ENCODE assay signal across 8 mouse cellular contexts in genomic region chr5:144988340-144989060, GRCm38 (mm10). TPM values are rescaled to one million over a fixed set of nuclear protein-coding genes. Genes with fewer than 3 reads are reported as not detected.
DNase-seq lines count a peak whose midpoint lies in the region; ATAC-seq lines count a peak whose summit lies in the region.

No protein-coding gene starts in this region.

- no peak overlapping the region for H3K9ac ChIP-seq in liver, embryonic 13.5 days
- no peak overlapping the region for H3K9ac ChIP-seq in liver, embryonic 11.5 days (ENCODE audit: low read depth, low read length)
- H3K9ac ChIP-seq in hindbrain, embryonic 16.5 days (ENCODE audit: low read depth, low read length): no peak overlapping the region
- no peak overlapping the region for H3K9ac ChIP-seq in midbrain, embryonic 12.5 days (replicated peaks)

- WGBS in liver, embryonic 13.5 days (ENCODE audit: insufficient replicate concordance): 31% methylated on average over 9 of the region's 9 CpGs
- WGBS in liver, embryonic 11.5 days: 40% methylated on average over 9 of the region's 9 CpGs
- WGBS in hindbrain, embryonic 16.5 days: 51% methylated on average over 9 of the region's 9 CpGs
- 52% methylated on average over 9 of the region's 9 CpGs for WGBS in midbrain, embryonic 12.5 days

- H3K36me3 ChIP-seq in liver, embryonic 13.5 days: no peaks in the 10 kb centered on the region
- H3K36me3 ChIP-seq in liver, embryonic 11.5 days (ENCODE audit: control insufficient read depth, insufficient read depth, low read length): no peaks in the 10 kb centered on the region
- H3K36me3 ChIP-seq in hindbrain, embryonic 16.5 days (ENCODE audit: control insufficient read depth, insufficient read depth, low read length): no peaks in the 10 kb centered on the region
- H3K36me3 ChIP-seq in midbrain, embryonic 12.5 days: no peaks in the 10 kb centered on the region

- H3K9me3 ChIP-seq in liver, embryonic 13.5 days (replicated peaks): no peaks in the 10 kb centered on the region; the same call in 1 of the 2 replicates
- no peaks in the 10 kb centered on the region for H3K9me3 ChIP-seq in liver, embryonic 11.5 days (ENCODE audit: control insufficient read depth, low read length)
- no peaks in the 10 kb centered on the region for H3K9me3 ChIP-seq in hindbrain, embryonic 16.5 days (ENCODE audit: control insufficient read depth, low read length)
- H3K9me3 ChIP-seq in midbrain, embryonic 12.5 days: peaks cover 6% of the 10 kb centered on the region; the same call in 1 of the 2 replicates

- H3K4me1 ChIP-seq in liver, embryonic 13.5 days (replicated peaks): no peaks in the 10 kb centered on the region
- H3K4me1 ChIP-seq in liver, embryonic 11.5 days (replicated peaks; ENCODE audit: control insufficient read depth, insufficient read depth, low read length): no peaks in the 10 kb centered on the region
- no peaks in the 10 kb centered on the region for H3K4me1 ChIP-seq in hindbrain, embryonic 16.5 days (ENCODE audit: control insufficient read depth, insufficient read depth, low read depth, low read length)
- no peaks in the 10 kb centered on the region for H3K4me1 ChIP-seq in midbrain, embryonic 12.5 days

- 0 out of 2 replicates have a peak, but pooled peaks have one; percentile 41 for ATAC-seq in liver, embryonic 13.5 days (ENCODE audit: low read depth)
- no peak; the same call in 1 of the 2 replicates for ATAC-seq in liver, embryonic 11.5 days (replicated peaks; ENCODE audit: low FRiP score)
- peak; percentile 80 for ATAC-seq in hindbrain, embryonic 16.5 days
- 0 out of 2 replicates have a peak, but pooled peaks have one; percentile 38 for ATAC-seq in midbrain, embryonic 12.5 days (ENCODE audit: low FRiP score, low read depth)

- no peak overlapping the region for H3K4me3 ChIP-seq in liver, embryonic 13.5 days (replicated peaks)
- no peak overlapping the region for H3K4me3 ChIP-seq in liver, embryonic 11.5 days (ENCODE audit: low read depth, low read length)
- H3K4me3 ChIP-seq in hindbrain, embryonic 16.5 days (ENCODE audit: low read length): no peak overlapping the region
- H3K4me3 ChIP-seq in midbrain, embryonic 12.5 days: no peak overlapping the region

- no peak overlapping the region for H3K4me2 ChIP-seq in liver, embryonic 13.5 days
- no peak overlapping the region for H3K4me2 ChIP-seq in liver, embryonic 11.5 days
- H3K4me2 ChIP-seq in hindbrain, embryonic 16.5 days (ENCODE audit: low read length): no peak overlapping the region
- H3K4me2 ChIP-seq in midbrain, embryonic 12.5 days (replicated peaks): no peak overlapping the region

- no peak for DNase-seq in liver, embryonic 13.5 days
- DNase-seq in liver, embryonic 11.5 days (ENCODE audit: low spot score): no peak
- DNase-seq in adrenal gland, postnatal 14 days: peak; percentile 46
- DNase-seq in fibroblast of lung, adult 2 months (ENCODE audit: low read depth): peak; percentile 74
- DNase-seq in layer of hippocampus, postnatal 36 days: peak; percentile 26 to 48
- peak; percentile 14 to 26 for DNase-seq in urinary bladder, postnatal 36 days (ENCODE audit: low spot score in 2 of 2)

- H3K27me3 ChIP-seq in liver, embryonic 13.5 days: no peaks in the 10 kb centered on the region
- H3K27me3 ChIP-seq in liver, embryonic 11.5 days (replicated peaks; ENCODE audit: control insufficient read depth, insufficient read depth, low read length): 0 out of 2 replicates have a peak, but pooled peaks cover 2% of the 10 kb centered on the region
- no peaks in the 10 kb centered on the region for H3K27me3 ChIP-seq in hindbrain, embryonic 16.5 days (replicated peaks; ENCODE audit: control insufficient read depth, insufficient read depth, low read length)
- H3K27me3 ChIP-seq in midbrain, embryonic 12.5 days: no peaks in the 10 kb centered on the region

- no peak overlapping the region for H3K27ac ChIP-seq in liver, embryonic 13.5 days
- no peak overlapping the region for H3K27ac ChIP-seq in liver, embryonic 11.5 days (ENCODE audit: low read depth, low read length)
- no peak overlapping the region for H3K27ac ChIP-seq in hindbrain, embryonic 16.5 days (ENCODE audit: low read depth, low read length)
- H3K27ac ChIP-seq in midbrain, embryonic 12.5 days (replicated peaks): no peak overlapping the region

RNA-seq across cellular contexts. Expression of gene Smurf1, which starts 22.9 kb away (rescaled TPM):
- polyA plus RNA-seq in liver, embryonic 13.5 days (2015; fragmentation: Nextera tagmentation; extraction: Ambion mirVana): 2.0 and 2.1 TPM in 2 replicates
- polyA plus RNA-seq in liver, embryonic 11.5 days (2014; fragmentation: Nextera tagmentation; extraction: Ambion mirVana): 8.6 and 9.2 TPM in 2 replicates
- 17.2 and 19.4 TPM in 2 replicates for total RNA-seq in adrenal gland, postnatal 14 days (2021)
- polyA plus RNA-seq in hindbrain, embryonic 16.5 days (2015; fragmentation: Nextera tagmentation; extraction: Ambion mirVana): 14.9 and 30.0 TPM in 2 replicates
- total RNA-seq in layer of hippocampus, postnatal 36 days (2021): 10 to 100 TPM; 28.7 to 29.9 TPM
- 28.3 and 31.8 TPM in 2 replicates for polyA plus RNA-seq in midbrain, embryonic 12.5 days (2016; fragmentation: Nextera tagmentation; extraction: Ambion mirVana)

RNA-seq across cellular contexts. Expression of gene Gm4871, which starts 44.1 kb away (rescaled TPM):
- not detected in 2 replicates for polyA plus RNA-seq in liver, embryonic 13.5 days (2015; fragmentation: Nextera tagmentation; extraction: Ambion mirVana)
- polyA plus RNA-seq in liver, embryonic 11.5 days (2014; fragmentation: Nextera tagmentation; extraction: Ambion mirVana): not detected in 2 replicates
- total RNA-seq in adrenal gland, postnatal 14 days (2021): not detected in 2 replicates
- not detected in 2 replicates for polyA plus RNA-seq in hindbrain, embryonic 16.5 days (2015; fragmentation: Nextera tagmentation; extraction: Ambion mirVana)
- total RNA-seq in layer of hippocampus, postnatal 36 days (2021): not detected
- polyA plus RNA-seq in midbrain, embryonic 12.5 days (2016; fragmentation: Nextera tagmentation; extraction: Ambion mirVana): not detected in 2 replicates

RNA-seq across cellular contexts. Expression of gene 1700018F24Rik, which starts 54.3 kb away (rescaled TPM):
- not detected in 2 replicates for polyA plus RNA-seq in liver, embryonic 13.5 days (2015; fragmentation: Nextera tagmentation; extraction: Ambion mirVana)
- polyA plus RNA-seq in liver, embryonic 11.5 days (2014; fragmentation: Nextera tagmentation; extraction: Ambion mirVana): not detected in 2 replicates
- not detected in 2 replicates for total RNA-seq in adrenal gland, postnatal 14 days (2021)
- not detected in 2 replicates for polyA plus RNA-seq in hindbrain, embryonic 16.5 days (2015; fragmentation: Nextera tagmentation; extraction: Ambion mirVana)
- not detected for total RNA-seq in layer of hippocampus, postnatal 36 days (2021)
- not detected in 2 replicates for polyA plus RNA-seq in midbrain, embryonic 12.5 days (2016; fragmentation: Nextera tagmentation; extraction: Ambion mirVana)

Comparison
In these comparisons a context has a peak if more than half of its experiments do, and no peak if none do; other contexts are left out.
1. DNase-seq: peak in adrenal gland, postnatal 14 days (single experiment), fibroblast of lung, adult 2 months (single experiment), layer of hippocampus, postnatal 36 days (2 of 2) and urinary bladder, postnatal 36 days (2 of 2); none in liver, embryonic 13.5 days (single experiment) and liver, embryonic 11.5 days (single experiment).